Mouse (Mus musculus): ENCODE measurements around the gene Gli3. TPM values are rescaled to one million over a fixed set of nuclear protein-coding genes. Genes with fewer than 3 reads are reported as not detected.

Gene Gli3
- polyA plus RNA-seq, 1 experiment, result 1.2 TPM

GRCm38 (mm10) chr13:15488065-15488464, 25.0 kb downstream of the Gli3 start:
- no peaks in the 10 kb centered on the region for H3K4me1 ChIP-seq (ENCODE audit: control insufficient read depth, insufficient read depth, low read length)
- TF ChIP-seq CTCF (IDR thresholded peaks at IDR 0.05; ENCODE audit: control insufficient read depth, insufficient read depth, insufficient replicate concordance, low read depth, low read length), result no peak
- TF ChIP-seq POLR2A (IDR thresholded peaks at IDR 0.05; ENCODE audit: control insufficient read depth, low read depth, low read length), result no peak

GRCm38 (mm10) chr13:15495820-15496219, 32.8 kb downstream of the Gli3 start:
- TF ChIP-seq POLR2A (IDR thresholded peaks at IDR 0.05; ENCODE audit: control insufficient read depth, low read depth, low read length) (no peak), CTCF (IDR thresholded peaks at IDR 0.05; ENCODE audit: control insufficient read depth, insufficient read depth, insufficient replicate concordance, low read depth, low read length) (no peak)
- Histone ChIP-seq H3K36me3 (ENCODE audit: control insufficient read depth, insufficient read depth, low read length) (no peaks in the 10 kb centered on the region), H3K4me3 (ENCODE audit: control insufficient read depth, low read depth, low read length) (no peak overlapping the region), H3K4me1 (ENCODE audit: control insufficient read depth, insufficient read depth, low read length) (no peaks in the 10 kb centered on the region), H3K27me3 (ENCODE audit: control insufficient read depth, insufficient read depth, low read length) (no peaks in the 10 kb centered on the region), H3K27ac (ENCODE audit: control insufficient read depth, insufficient read depth, low read depth, low read length) (no peak overlapping the region)

More at GRCm38 (mm10) chr13:15488065-15488464, 25.0 kb downstream of the Gli3 start:
- Histone ChIP-seq H3K27me3 (ENCODE audit: control insufficient read depth, insufficient read depth, low read length) (no peaks in the 10 kb centered on the region), H3K4me3 (ENCODE audit: control insufficient read depth, low read depth, low read length) (no peak overlapping the region), H3K36me3 (ENCODE audit: control insufficient read depth, insufficient read depth, low read length) (no peaks in the 10 kb centered on the region), H3K27ac (ENCODE audit: control insufficient read depth, insufficient read depth, low read depth, low read length) (no peak overlapping the region)

GRCm38 (mm10) chr13:15498338-15498737, 35.3 kb downstream of the Gli3 start:
- no peak overlapping the region for H3K27ac ChIP-seq (ENCODE audit: control insufficient read depth, insufficient read depth, low read depth, low read length)
- no peaks in the 10 kb centered on the region for H3K36me3 ChIP-seq (ENCODE audit: control insufficient read depth, insufficient read depth, low read length)
- H3K27me3 ChIP-seq (ENCODE audit: control insufficient read depth, insufficient read depth, low read length), result no peaks in the 10 kb centered on the region
- no peaks in the 10 kb centered on the region for H3K4me1 ChIP-seq (ENCODE audit: control insufficient read depth, insufficient read depth, low read length)
- no peak overlapping the region for H3K4me3 ChIP-seq (ENCODE audit: control insufficient read depth, low read depth, low read length)
- TF ChIP-seq POLR2A (IDR thresholded peaks at IDR 0.05; ENCODE audit: control insufficient read depth, low read depth, low read length) (no peak), CTCF (IDR thresholded peaks at IDR 0.05; ENCODE audit: control insufficient read depth, insufficient read depth, insufficient replicate concordance, low read depth, low read length) (no peak)

GRCm38 (mm10) chr13:15510925-15511324, 47.9 kb downstream of the Gli3 start:
- no peak for TF ChIP-seq CTCF (IDR thresholded peaks at IDR 0.05; ENCODE audit: control insufficient read depth, insufficient read depth, insufficient replicate concordance, low read depth, low read length)
- no peak for TF ChIP-seq POLR2A (IDR thresholded peaks at IDR 0.05; ENCODE audit: control insufficient read depth, low read depth, low read length)
- Histone ChIP-seq H3K27me3 (ENCODE audit: control insufficient read depth, insufficient read depth, low read length) (no peaks in the 10 kb centered on the region), H3K36me3 (ENCODE audit: control insufficient read depth, insufficient read depth, low read length) (no peaks in the 10 kb centered on the region), H3K27ac (ENCODE audit: control insufficient read depth, insufficient read depth, low read depth, low read length) (no peak overlapping the region), H3K4me1 (ENCODE audit: control insufficient read depth, insufficient read depth, low read length) (no peaks in the 10 kb centered on the region), H3K4me3 (ENCODE audit: control insufficient read depth, low read depth, low read length) (no peak overlapping the region)

- no peaks in the 10 kb centered on the region for H3K36me3 ChIP-seq (ENCODE audit: control insufficient read depth, insufficient read depth, low read length)
- no peaks in the 10 kb centered on the region for H3K4me1 ChIP-seq (ENCODE audit: control insufficient read depth, insufficient read depth, low read length)
- no peaks in the 10 kb centered on the region for H3K27me3 ChIP-seq (ENCODE audit: control insufficient read depth, insufficient read depth, low read length)
- no peak overlapping the region for H3K27ac ChIP-seq (ENCODE audit: control insufficient read depth, insufficient read depth, low read depth, low read length)
- no peak overlapping the region for H3K4me3 ChIP-seq (ENCODE audit: control insufficient read depth, low read depth, low read length)
- no peak for TF ChIP-seq POLR2A (IDR thresholded peaks at IDR 0.05; ENCODE audit: control insufficient read depth, low read depth, low read length)
- TF ChIP-seq CTCF (IDR thresholded peaks at IDR 0.05; ENCODE audit: control insufficient read depth, insufficient read depth, insufficient replicate concordance, low read depth, low read length), result no peak
These were observed 50.1 kb downstream of the Gli3 start for GRCm38 (mm10) chr13:15513114-15513513.

GRCm38 (mm10) chr13:15514082-15514481, 51.0 kb downstream of the Gli3 start:
- TF ChIP-seq CTCF (IDR thresholded peaks at IDR 0.05; ENCODE audit: control insufficient read depth, insufficient read depth, insufficient replicate concordance, low read depth, low read length), result no peak
- TF ChIP-seq POLR2A (IDR thresholded peaks at IDR 0.05; ENCODE audit: control insufficient read depth, low read depth, low read length), result no peak
- Histone ChIP-seq H3K4me3 (ENCODE audit: control insufficient read depth, low read depth, low read length) (no peak overlapping the region), H3K27ac (ENCODE audit: control insufficient read depth, insufficient read depth, low read depth, low read length) (no peak overlapping the region), H3K27me3 (ENCODE audit: control insufficient read depth, insufficient read depth, low read length) (no peaks in the 10 kb centered on the region), H3K36me3 (ENCODE audit: control insufficient read depth, insufficient read depth, low read length) (no peaks in the 10 kb centered on the region), H3K4me1 (ENCODE audit: control insufficient read depth, insufficient read depth, low read length) (no peaks in the 10 kb centered on the region)

- Histone ChIP-seq H3K27me3 (ENCODE audit: control insufficient read depth, insufficient read depth, low read length) (no peaks in the 10 kb centered on the region), H3K36me3 (ENCODE audit: control insufficient read depth, insufficient read depth, low read length) (no peaks in the 10 kb centered on the region), H3K4me1 (ENCODE audit: control insufficient read depth, insufficient read depth, low read length) (no peaks in the 10 kb centered on the region), H3K4me3 (ENCODE audit: control insufficient read depth, low read depth, low read length) (no peak overlapping the region), H3K27ac (ENCODE audit: control insufficient read depth, insufficient read depth, low read depth, low read length) (no peak overlapping the region)
- TF ChIP-seq POLR2A (IDR thresholded peaks at IDR 0.05; ENCODE audit: control insufficient read depth, low read depth, low read length) (no peak), CTCF (IDR thresholded peaks at IDR 0.05; ENCODE audit: control insufficient read depth, insufficient read depth, insufficient replicate concordance, low read depth, low read length) (no peak)
These were observed 54.2 kb downstream of the Gli3 start for GRCm38 (mm10) chr13:15517048-15517760.
